Mouse (Mus musculus): ENCODE results near the gene Mettl16. TPM values are rescaled to one million over a fixed set of nuclear protein-coding genes. Genes with fewer than 3 reads are reported as not detected.

Mettl16 gene
- total RNA-seq, 2 experiments from 2014 or later = 18.1 to 26.4 TPM

Small RNA genes lying within 50 kb of the gene (microRNA-seq; reads per million reads assigned to microRNA genes)
- gene Mir6926 = 1.7 to 2.0 reads per million in 2 experiments

Other genes starting within 250 kb of the Mettl16 start
- 100 to 1,000 TPM; 122 TPM for gene Rap1gap2, start 159.9 kb upstream of the Mettl16 start, total RNA-seq (2021)
- gene Ccdc92b, start 151.2 kb upstream of the Mettl16 start, total RNA-seq (2021) = 10 to 100 TPM; 19.1 to 20.2 TPM
- gene Cluh, start 121.3 kb upstream of the Mettl16 start, total RNA-seq (2021) = 10 to 100 TPM; 68.8 to 72.7 TPM
- gene Pafah1b1, start 46.2 kb upstream of the Mettl16 start, total RNA-seq (2021) = 100 to 1,000 TPM; 406 to 411 TPM
- 10 to 100 TPM; 28.4 to 29.6 TPM for gene Mnt, start 60.1 kb downstream of the Mettl16 start, total RNA-seq (2021)
- gene Sgsm2, start 126.2 kb downstream of the Mettl16 start, total RNA-seq (2021) = 10 to 100 TPM; 69.6 to 73.0 TPM
- 10 to 100 TPM; 35.8 to 37.0 TPM for gene Tsr1, start 127.2 kb downstream of the Mettl16 start, total RNA-seq (2021)
- gene Smg6, start 155.0 kb downstream of the Mettl16 start, total RNA-seq (2021) = 10 to 100 TPM; 23.8 to 24.9 TPM
- 10 to 100 TPM; 94.4 to 98.0 TPM for gene Srr, start 155.1 kb downstream of the Mettl16 start, total RNA-seq (2021)